Comparison of ENCODE assay signal across 8 mouse cellular contexts in the genomic region with DNA sequence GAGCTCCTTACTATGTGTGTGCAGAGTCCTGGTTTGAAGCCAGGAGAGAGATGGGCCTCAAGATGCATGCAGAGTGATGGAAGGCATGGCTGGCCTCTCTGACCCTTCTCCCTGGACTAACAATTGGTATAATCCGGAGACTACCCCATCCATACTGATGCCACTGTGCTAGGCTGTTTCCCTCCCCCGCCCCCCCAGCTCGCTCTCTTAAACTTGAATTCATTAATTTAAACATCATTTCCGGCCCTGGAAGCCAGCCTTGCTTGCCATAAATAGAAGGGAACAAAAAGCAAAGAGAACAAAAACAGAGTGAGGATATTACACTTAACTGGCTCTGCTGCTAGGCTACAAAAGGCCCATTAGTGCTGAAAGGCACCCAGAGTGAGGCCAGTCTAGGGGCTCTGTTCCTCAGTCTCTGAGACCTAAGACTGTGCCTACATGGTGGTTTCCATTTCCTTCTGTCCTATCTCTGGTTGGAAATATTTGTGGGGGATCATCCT. TPM values are rescaled to one million over a fixed set of nuclear protein-coding genes. Genes with fewer than 3 reads are reported as not detected.
DNase-seq lines count a peak whose midpoint lies in the region; ATAC-seq and TF ChIP-seq lines count a peak whose summit lies in the region.

No protein-coding gene starts in this region.

- peak; percentile 42 for DNase-seq in embryo, embryonic 11 days
- no peak for DNase-seq in limb, embryonic 11.5 days (ENCODE audit: low spot score)
- DNase-seq in gastrocnemius, postnatal 14 days = no peak
- no peak for DNase-seq in cerebellum, postnatal 10 days
- no peak for DNase-seq in adipocyte (ENCODE audit: low spot score)

- no peak for TF ChIP-seq POLR2A in myocyte (IDR thresholded peaks at IDR 0.05; ENCODE audit: insufficient read length, low read depth)

- H3ac ChIP-seq in myocyte (ENCODE audit: control insufficient read depth, insufficient read length) = no peak overlapping the region

- H3K9ac ChIP-seq in heart, embryonic 16.5 days (ENCODE audit: low read length) = no peak overlapping the region
- no peak overlapping the region for H3K9ac ChIP-seq in limb, embryonic 11.5 days (ENCODE audit: low read length)

- ATAC-seq in CD4-positive, CD25-positive, alpha-beta regulatory T cell, adult 4 months = peak; percentile 64
- peak; percentile 63 for ATAC-seq in heart, embryonic 16.5 days (replicated peaks; ENCODE audit: extremely low read depth, insufficient read depth, low FRiP score)
- no peak for ATAC-seq in limb, embryonic 11.5 days (ENCODE audit: insufficient number of reproducible peaks, low FRiP score, low TSS enrichment, low read depth)

- no peaks in the 10 kb centered on the region for H3K9me3 ChIP-seq in heart, embryonic 16.5 days (replicated peaks; ENCODE audit: control insufficient read depth, low read length)
- no peaks in the 10 kb centered on the region for H3K9me3 ChIP-seq in limb, embryonic 11.5 days (ENCODE audit: control insufficient read depth, low read length)

- H3K4me2 ChIP-seq in heart, embryonic 16.5 days (ENCODE audit: low read depth, low read length) = peak overlapping the region; percentile 21; the same call in 1 of the 2 replicates
- H3K4me2 ChIP-seq in limb, embryonic 11.5 days (ENCODE audit: low read depth, severe bottlenecking) = 0 out of 2 replicates have a peak overlapping the region, but pooled peaks have one; percentile 8
- peak overlapping the region; percentile 63 for H3K4me2 ChIP-seq in myocyte (ENCODE audit: low read depth)

- H3K27me3 ChIP-seq in heart, embryonic 16.5 days (ENCODE audit: control insufficient read depth, insufficient read depth, low read length) = no peaks in the 10 kb centered on the region
- H3K27me3 ChIP-seq in limb, embryonic 11.5 days (ENCODE audit: control insufficient read depth, insufficient read depth, low read length) = no peaks in the 10 kb centered on the region
- no peaks in the 10 kb centered on the region for H3K27me3 ChIP-seq in myocyte (ENCODE audit: control insufficient read depth, insufficient read depth, insufficient read length)

- peaks cover 94% of the 10 kb centered on the region for H3K79me2 ChIP-seq in myocyte (ENCODE audit: control insufficient read depth, insufficient read depth)

- intact Hi-C loops in gastrocnemius, postnatal 14 days (cut with DNase I; ENCODE audit: low total_unique reads) = no loop called here

- peak overlapping the region; percentile 92 for H3K27ac ChIP-seq in heart, embryonic 16.5 days (ENCODE audit: low read length)
- peak overlapping the region; percentile 63 for H3K27ac ChIP-seq in limb, embryonic 11.5 days (replicated peaks; ENCODE audit: low read depth, low read length)

- H3K36me3 ChIP-seq in heart, embryonic 16.5 days (ENCODE audit: control insufficient read depth, insufficient read depth) = no peaks in the 10 kb centered on the region
- H3K36me3 ChIP-seq in limb, embryonic 11.5 days (ENCODE audit: control insufficient read depth, insufficient read depth, low read length) = no peaks in the 10 kb centered on the region; the same call in 1 of the 2 replicates
- H3K36me3 ChIP-seq in myocyte (ENCODE audit: control insufficient read depth, insufficient read depth) = no peaks in the 10 kb centered on the region

- H3K4me3 ChIP-seq in heart, embryonic 16.5 days (ENCODE audit: low read length) = no peak overlapping the region
- H3K4me3 ChIP-seq in limb, embryonic 11.5 days (ENCODE audit: low read depth, low read length) = no peak overlapping the region
- H3K4me3 ChIP-seq in myocyte = no peak overlapping the region

- peaks cover 29% of the 10 kb centered on the region for H3K4me1 ChIP-seq in heart, embryonic 16.5 days (ENCODE audit: control insufficient read depth, insufficient read depth, low read length)
- peaks cover 15% of the 10 kb centered on the region for H3K4me1 ChIP-seq in limb, embryonic 11.5 days (ENCODE audit: control insufficient read depth, insufficient read depth, low read length)

- 59% methylated on average over 4 of the region's 4 CpGs for WGBS in heart, embryonic 16.5 days
- WGBS in limb, embryonic 11.5 days = 60% methylated on average over 4 of the region's 4 CpGs

TF ChIP-seq in myocyte, 11 proteins besides CTCF, POLR2A, EP300 and RAD21:
- no peak for TF ChIP-seq MAX (IDR thresholded peaks at IDR 0.05; ENCODE audit: low read depth)
- TF ChIP-seq REST (IDR thresholded peaks at IDR 0.05; ENCODE audit: insufficient read depth, insufficient read length) = no peak
- no peak for TF ChIP-seq CEBPB (IDR thresholded peaks at IDR 0.05; ENCODE audit: insufficient read depth, poor library complexity, severe bottlenecking)
- TF ChIP-seq SRF (IDR thresholded peaks at IDR 0.05; ENCODE audit: control insufficient read depth, insufficient read length, low read depth) = no peak
- no peak for TF ChIP-seq USF1 (IDR thresholded peaks at IDR 0.05; ENCODE audit: low read depth)

RNA-seq across cellular contexts. Expression of a gene that starts 9.0 kb away (rescaled TPM):
- polyA plus RNA-seq in CD4-positive, CD25-positive, alpha-beta regulatory T cell, adult 4 months (2017; shearing (Covaris generic)) = 10 to 100 TPM; 16.8 to 34.7 TPM
- 17.6 and 18.4 TPM in 2 replicates for polyA plus RNA-seq in heart, embryonic 16.5 days (2015; fragmentation: Nextera tagmentation; extraction: Ambion mirVana)
- polyA plus RNA-seq in limb, embryonic 11.5 days (2014; fragmentation: Nextera tagmentation; extraction: Ambion mirVana) = 20.8 and 22.5 TPM in 2 replicates
- 47.2 TPM for polyA plus RNA-seq in myocyte (2012; fragmentation: generic; extraction: Trizol)
- total RNA-seq in gastrocnemius, postnatal 14 days (2021) = 10 to 100 TPM; 32.0 to 36.1 TPM

RNA-seq across cellular contexts. Expression of a gene that starts 24.6 kb away (rescaled TPM):
- 1 to 10 TPM; 4.0 to 5.0 TPM for polyA plus RNA-seq in CD4-positive, CD25-positive, alpha-beta regulatory T cell, adult 4 months (2017; shearing (Covaris generic))
- 0.87 and 0.92 TPM in 2 replicates for polyA plus RNA-seq in heart, embryonic 16.5 days (2015; fragmentation: Nextera tagmentation; extraction: Ambion mirVana)
- 1.8 and 3.1 TPM in 2 replicates for polyA plus RNA-seq in limb, embryonic 11.5 days (2014; fragmentation: Nextera tagmentation; extraction: Ambion mirVana)
- polyA plus RNA-seq in myocyte (2012; fragmentation: generic; extraction: Trizol) = 0.35 TPM
- total RNA-seq in gastrocnemius, postnatal 14 days (2021) = under 1 TPM; 0.21 to 0.27 TPM

RNA-seq across cellular contexts. Expression of a gene that starts 30.9 kb away (rescaled TPM):
- polyA plus RNA-seq in CD4-positive, CD25-positive, alpha-beta regulatory T cell, adult 4 months (2017; shearing (Covaris generic)) = 10 to 100 TPM; 52.8 to 72.1 TPM
- polyA plus RNA-seq in heart, embryonic 16.5 days (2015; fragmentation: Nextera tagmentation; extraction: Ambion mirVana) = 77.6 and 80.7 TPM in 2 replicates
- polyA plus RNA-seq in limb, embryonic 11.5 days (2014; fragmentation: Nextera tagmentation; extraction: Ambion mirVana) = 89.3 and 102 TPM in 2 replicates
- 112 TPM for polyA plus RNA-seq in myocyte (2012; fragmentation: generic; extraction: Trizol)
- 10 to 100 TPM; 31.9 to 33.4 TPM for total RNA-seq in gastrocnemius, postnatal 14 days (2021)

Comparison
In these comparisons a context has a peak if more than half of its experiments do, and no peak if none do; other contexts are left out.
1. H3K4me2 ChIP-seq: peak in every context shown above with its lines; median percentile 63 in myocyte; 21 in heart, embryonic 16.5 days; 8 in limb, embryonic 11.5 days.